Mouse (Mus musculus) midbrain, embryonic 16.5 days (tissue): ENCODE measurements around the gene Tmod4. TPM values are rescaled to one million over a fixed set of nuclear protein-coding genes. Genes with fewer than 3 reads are reported as not detected.
"Not testable (repeated sequence)": the region's sequence is repeated elsewhere in the genome, so short reads cannot be mapped to it uniquely, and the experiment has no call there.

Experiments used
- ATAC-seq: fragments of 200-750 bp; cut with Nextera tagmentation; 2 replicates; pipeline ENCODE4 v1.8.0; 2017; ENCODE audit warnings: moderate TSS enrichment
- H3K27ac ChIP-seq: fragments of 300-500 bp; sonication (generic); 2 replicates; pipeline ENCODE4 v1.5.1; 2014; ENCODE audit warnings: mild to moderate bottlenecking, low read length, mixed read lengths
- H3K27me3 ChIP-seq: fragments of 300-500 bp; sonication (generic); 2 replicates; pipeline ENCODE4 v1.6.1; 2014; ENCODE audit warnings: low read depth, low read length, mixed read lengths; ENCODE audit not compliant: control insufficient read depth, insufficient read depth
- H3K36me3 ChIP-seq: fragments of 300-500 bp; sonication (generic); 2 replicates; pipeline ENCODE4 v1.6.1; 2014; ENCODE audit warnings: mild to moderate bottlenecking, low read length, moderate library complexity, mixed read lengths; ENCODE audit not compliant: control insufficient read depth, insufficient read depth
- H3K4me1 ChIP-seq: fragments of 300-500 bp; sonication (generic); 2 replicates; pipeline ENCODE4 v1.6.1; 2014; ENCODE audit warnings: mild to moderate bottlenecking, low read length, mixed read lengths; ENCODE audit not compliant: control insufficient read depth, insufficient read depth
- H3K4me2 ChIP-seq: fragments of 300-500 bp; sonication (generic); 2 replicates; pipeline ENCODE4 v1.6.1; 2014; ENCODE audit warnings: mild to moderate bottlenecking, low read length, mixed read lengths
- H3K4me3 ChIP-seq: fragments of 300-500 bp; sonication (generic); 2 replicates; pipeline ENCODE4 v1.5.1; 2014; ENCODE audit warnings: low read depth, mild to moderate bottlenecking, low read length, moderate library complexity, mixed read lengths
- H3K9ac ChIP-seq: fragments of 300-500 bp; sonication (generic); 2 replicates; pipeline ENCODE4 v1.6.1; 2014; ENCODE audit warnings: low read depth, low read length, mixed read lengths
- H3K9me3 ChIP-seq: fragments of 300-500 bp; sonication (generic); replicated peaks from 2 replicates; pipeline ENCODE4 v1.6.1; 2014; ENCODE audit warnings: mild to moderate bottlenecking, low read length, mixed read lengths; ENCODE audit not compliant: control insufficient read depth, poor library complexity, severe bottlenecking
- WGBS: fragments of 180-500 bp; shearing (Covaris S2); extraction: QIAGEN DNeasy Blood & Tissue Kit; methylation state at CpG from one replicate; pipeline ENCODE4 v1.1.7; 2014; 5-methylcytosine and 5-hydroxymethylcytosine counted together
- polyA plus RNA-seq: library from polyadenylated mRNA; unstranded; fragments of >200 nt; fragmentation: Nextera tagmentation; extraction: Ambion mirVana; gene quantifications from 2 replicates; pipeline ENCODE4 v1.2.1, GENCODE M21; 2015

The Tmod4 gene
- polyA plus RNA-seq, 1 experiment from 2014 or later, result 1.1 TPM

GRCm38 (mm10) chr3:95133680-95134101 lies 9.4 kb downstream of the Tmod4 start, which contains the start of the genes Scnm1 and Lysmd1:
Gene Scnm1 (minus strand): TSS chr3:95134011.
Gene Lysmd1 (plus strand): TSS chr3:95134088.
- Histone ChIP-seq H3K4me2 (peak within 1 kb of the TSS; percentile 95), H3K4me1 (peaks cover 20% of the 10 kb centered on the region), H3K4me3 (peak within 1 kb of the TSS; percentile 71), H3K9me3 (no peaks in the 10 kb centered on the region), H3K36me3 (0 out of 2 replicates have a peak, but pooled peaks cover under 1% of the 10 kb centered on the region), H3K27ac (peak within 1 kb of the TSS; percentile 83), H3K27me3 (no peaks in the 10 kb centered on the region), H3K9ac (peak within 1 kb of the TSS; percentile 83)
- peak; percentile 94 for ATAC-seq
- WGBS, result under 1% methylated on average over 20 of the region's 20 CpGs

- not testable (repeated sequence) for H3K27ac ChIP-seq, H3K27me3 ChIP-seq, H3K36me3 ChIP-seq, H3K9ac ChIP-seq, H3K9me3 ChIP-seq, H3K4me2 ChIP-seq
- Histone ChIP-seq H3K4me1 (peaks cover 20% of the 10 kb centered on the region), H3K4me3 (peak overlapping the region; percentile 71; the same call in 1 of the 2 replicates)
- WGBS, result no CpG with 5 or more reads among the region's 12 CpGs
- ATAC-seq, result peak; percentile 76
Observed at GRCm38 (mm10) chr3:95134133-95134532, 9.9 kb downstream of the Tmod4 start.

GRCm38 (mm10) chr3:95135023-95135422 lies 10.7 kb downstream of the Tmod4 start:
- no peaks in the 10 kb centered on the region for H3K27me3 ChIP-seq
- H3K4me2 ChIP-seq, result peak overlapping the region; percentile 58
- H3K27ac ChIP-seq, result no peak overlapping the region
- ATAC-seq, result peak; percentile 27; the same call in 1 of the 2 replicates
- no peaks in the 10 kb centered on the region for H3K9me3 ChIP-seq
- H3K4me3 ChIP-seq, result peak overlapping the region; percentile 26
- H3K4me1 ChIP-seq, result peaks cover 20% of the 10 kb centered on the region
- H3K9ac ChIP-seq, result peak overlapping the region; percentile 17
- WGBS, result 36% methylated on average over 6 of the region's 6 CpGs
- peaks cover 1% of the 10 kb centered on the region; the same call in 1 of the 2 replicates for H3K36me3 ChIP-seq

GRCm38 (mm10) chr3:95135433-95136052 lies 11.3 kb downstream of the Tmod4 start:
- 88% methylated on average over 7 of the region's 7 CpGs for WGBS
- Histone ChIP-seq H3K27ac (no peak overlapping the region), H3K4me2 (peak overlapping the region; percentile 58), H3K36me3 (peaks cover 5% of the 10 kb centered on the region; the same call in 1 of the 2 replicates), H3K9ac (peak overlapping the region; percentile 17; the same call in 1 of the 2 replicates), H3K4me3 (peak overlapping the region; percentile 26; the same call in 1 of the 2 replicates), H3K9me3 (no peaks in the 10 kb centered on the region), H3K27me3 (no peaks in the 10 kb centered on the region), H3K4me1 (peaks cover 20% of the 10 kb centered on the region)
- no peak for ATAC-seq

GRCm38 (mm10) chr3:95136336-95136735 lies 12.1 kb downstream of the Tmod4 start:
- WGBS, result 98% methylated on average over 3 of the region's 3 CpGs
- Histone ChIP-seq H3K27ac (no peak overlapping the region), H3K9ac (no peak overlapping the region), H3K36me3 (peaks cover 7% of the 10 kb centered on the region; the same call in 1 of the 2 replicates), H3K27me3 (no peaks in the 10 kb centered on the region), H3K4me3 (no peak overlapping the region), H3K4me1 (peaks cover 20% of the 10 kb centered on the region), H3K9me3 (no peaks in the 10 kb centered on the region), H3K4me2 (no peak overlapping the region)
- no peak for ATAC-seq

- ATAC-seq, result no peak
- no peak overlapping the region for H3K4me3 ChIP-seq
- no peak overlapping the region for H3K9ac ChIP-seq
- 70% methylated on average over 25 of the region's 25 CpGs for WGBS
- H3K9me3 ChIP-seq, result no peaks in the 10 kb centered on the region
- H3K4me1 ChIP-seq, result peaks cover 14% of the 10 kb centered on the region
- H3K4me2 ChIP-seq, result no peak overlapping the region
- H3K27me3 ChIP-seq, result no peaks in the 10 kb centered on the region
- no peak overlapping the region for H3K27ac ChIP-seq
- peaks cover 7% of the 10 kb centered on the region; the same call in 1 of the 2 replicates for H3K36me3 ChIP-seq
Observed at GRCm38 (mm10) chr3:95139586-95140288, 15.5 kb downstream of the Tmod4 start.

- Histone ChIP-seq H3K36me3 (peaks cover 7% of the 10 kb centered on the region; the same call in 1 of the 2 replicates), H3K27ac (no peak overlapping the region), H3K27me3 (no peaks in the 10 kb centered on the region), H3K4me1 (peaks cover 10% of the 10 kb centered on the region), H3K4me3 (no peak overlapping the region), H3K9me3 (no peaks in the 10 kb centered on the region), H3K9ac (no peak overlapping the region), H3K4me2 (no peak overlapping the region)
- ATAC-seq, result no peak
- WGBS, result 66% methylated on average over 18 of the region's 18 CpGs
Observed at GRCm38 (mm10) chr3:95140289-95140595, 16.0 kb downstream of the Tmod4 start.

GRCm38 (mm10) chr3:95140795-95141194 lies 16.5 kb downstream of the Tmod4 start:
- WGBS, result 90% methylated on average over 6 of the region's 6 CpGs
- Histone ChIP-seq H3K27me3 (no peaks in the 10 kb centered on the region), H3K4me3 (no peak overlapping the region), H3K9me3 (no peaks in the 10 kb centered on the region), H3K27ac (no peak overlapping the region), H3K4me1 (peaks cover 4% of the 10 kb centered on the region), H3K9ac (no peak overlapping the region), H3K36me3 (peaks cover 7% of the 10 kb centered on the region; the same call in 1 of the 2 replicates), H3K4me2 (no peak overlapping the region)
- no peak for ATAC-seq

- H3K4me2 ChIP-seq, result no peak overlapping the region
- H3K36me3 ChIP-seq, result peaks cover 7% of the 10 kb centered on the region; the same call in 1 of the 2 replicates
- H3K27me3 ChIP-seq, result no peaks in the 10 kb centered on the region
- 93% methylated on average over 9 of the region's 9 CpGs for whole genome bisulfite sequencing
- H3K4me1 ChIP-seq, result peaks cover 3% of the 10 kb centered on the region; the same call in 1 of the 2 replicates
- H3K4me3 ChIP-seq, result no peak overlapping the region
- ATAC-seq, result no peak
- no peaks in the 10 kb centered on the region for H3K9me3 ChIP-seq
- no peak overlapping the region for H3K27ac ChIP-seq
- no peak overlapping the region for H3K9ac ChIP-seq
Observed at GRCm38 (mm10) chr3:95141474-95141873, 17.2 kb downstream of the Tmod4 start.
